Mouse (Mus musculus) megakaryocyte, embryonic 14.5 days (primary cell): Measurements from ENCODE around the gene Coasy.
"Not testable (repeated sequence)": the region's sequence is repeated elsewhere in the genome, so short reads cannot be mapped to it uniquely, and the experiment has no call there.

Source experiments
- FLI1 ChIP-seq: IDR thresholded peaks from 2 replicates; pipeline ENCODE4 v1.6.1; 2012; ENCODE audit warnings: low read length, inconsistent platforms, mixed read lengths
- GATA1 ChIP-seq: IDR thresholded peaks from 3 replicates; pipeline ENCODE4 v1.6.1; 2012; ENCODE audit warnings: mixed read lengths, low read length, inconsistent platforms, borderline replicate concordance

DNA sequence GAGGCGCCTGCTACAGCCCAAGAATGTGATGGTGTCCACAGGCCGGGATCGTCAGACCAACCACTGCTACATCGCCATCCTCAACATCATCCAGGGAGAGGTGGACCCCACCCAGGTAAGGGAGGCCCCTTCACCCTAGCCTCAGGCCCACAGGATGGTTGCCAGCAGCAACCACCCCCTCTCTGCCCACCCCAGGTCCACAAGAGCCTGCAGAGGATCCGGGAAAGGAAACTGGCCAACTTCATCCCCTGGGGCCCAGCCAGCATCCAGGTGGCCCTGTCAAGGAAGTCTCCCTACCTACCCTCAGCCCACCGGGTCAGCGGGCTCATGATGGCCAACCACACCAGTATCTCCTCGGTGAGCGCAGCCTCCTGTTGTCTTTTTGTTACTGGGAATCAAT, 42.6 kb downstream of the Coasy start:
- not testable (repeated sequence) for TF ChIP-seq FLI1, GATA1
